ENCODE assay signal across 18 mouse cellular contexts in genomic region chr1:164550596-164550995, GRCm38 (mm10).
DNase-seq lines count a peak whose midpoint lies in the region; ATAC-seq and TF ChIP-seq lines count a peak whose summit lies in the region.
"Had no signal": no experiment of that assay in that cellular context is flagged by ENCODE, and none has a peak within 500 bp of the region (broad histone marks: within the 10 kb centered on the region; RNA-seq: fewer than 3 reads in every experiment).

No protein-coding gene starts in this region.

- no peak overlapping the region for H3K9ac ChIP-seq in heart, embryonic 16.5 days (ENCODE audit: low read length)
- no peak overlapping the region for H3K9ac ChIP-seq in intestine, postnatal 0 days (ENCODE audit: low read depth, low read length)
- H3K9ac ChIP-seq: forebrain, embryonic 15.5 days; hindbrain, embryonic 14.5 days; intestine, embryonic 15.5 days; limb, embryonic 13.5 days; liver, embryonic 14.5 days had no signal

- H3K27me3 ChIP-seq in heart, embryonic 16.5 days (ENCODE audit: control insufficient read depth, insufficient read depth, low read length), result no peaks in the 10 kb centered on the region
- H3K27me3 ChIP-seq in intestine, postnatal 0 days (replicated peaks; ENCODE audit: control insufficient read depth, insufficient read depth, low read length), result no peaks in the 10 kb centered on the region
- H3K27me3 ChIP-seq: forebrain, embryonic 15.5 days; intestine, embryonic 15.5 days; limb, embryonic 13.5 days had no signal

- no peak overlapping the region for H3K4me2 ChIP-seq in heart, embryonic 16.5 days (ENCODE audit: low read depth, low read length)
- H3K4me2 ChIP-seq in intestine, postnatal 0 days (replicated peaks; ENCODE audit: low read depth), result no peak overlapping the region
- H3K4me2 ChIP-seq: forebrain, embryonic 15.5 days; hindbrain, embryonic 14.5 days; intestine, embryonic 15.5 days; limb, embryonic 13.5 days had no signal

- H3K9me3 ChIP-seq in heart, embryonic 16.5 days (replicated peaks; ENCODE audit: control insufficient read depth, low read length), result no peaks in the 10 kb centered on the region
- H3K9me3 ChIP-seq in intestine, postnatal 0 days (ENCODE audit: control insufficient read depth), result no peaks in the 10 kb centered on the region
- H3K9me3 ChIP-seq: forebrain, embryonic 15.5 days; intestine, embryonic 15.5 days; limb, embryonic 13.5 days had no signal

- WGBS in heart, embryonic 16.5 days, result 66% methylated on average over 3 of the region's 3 CpGs
- WGBS in intestine, postnatal 0 days, result 92% methylated on average over 3 of the region's 3 CpGs

- peak overlapping the region; percentile 41 for H3K27ac ChIP-seq in heart, embryonic 16.5 days (ENCODE audit: low read length)
- H3K27ac ChIP-seq in intestine, postnatal 0 days (ENCODE audit: low read depth, low read length), result no peak overlapping the region
- H3K27ac ChIP-seq: forebrain, embryonic 15.5 days; hindbrain, embryonic 14.5 days; intestine, embryonic 15.5 days; limb, embryonic 13.5 days; liver, embryonic 14.5 days had no signal

- no peaks in the 10 kb centered on the region for H3K36me3 ChIP-seq in heart, embryonic 16.5 days (ENCODE audit: control insufficient read depth, insufficient read depth)
- H3K36me3 ChIP-seq in intestine, postnatal 0 days (ENCODE audit: control insufficient read depth, insufficient read depth), result no peaks in the 10 kb centered on the region
- H3K36me3 ChIP-seq: forebrain, embryonic 15.5 days; intestine, embryonic 15.5 days; limb, embryonic 13.5 days had no signal

- peak; percentile 58 to 82 for DNase-seq in adrenal gland, adult (ENCODE audit: inconsistent age in 2 of 2, low spot score in 1 of 2)
- DNase-seq in adrenal gland, postnatal 4 days (ENCODE audit: low spot score in 2 of 2), result no peak
- DNase-seq in heart, adult 18-20 months, result no peak
- peak; percentile 77 for DNase-seq in 3T3-L1 (ENCODE audit: low read depth, low spot score)
- peak; percentile 28 for DNase-seq in adrenal gland, postnatal 25 days
- DNase-seq in gastrocnemius, postnatal 25 days, result no peak
- DNase-seq: lung, postnatal 10 days; right cerebral cortex, adult 18-20 months; thymus, adult 18-20 months had no signal

- no peak for TF ChIP-seq CTCF in intestine, postnatal 0 days (IDR thresholded peaks at IDR 0.05; ENCODE audit: low read depth)

- H3K4me3 ChIP-seq in heart, embryonic 16.5 days (ENCODE audit: low read length), result no peak overlapping the region
- H3K4me3 ChIP-seq in intestine, postnatal 0 days (ENCODE audit: low read depth, low read length), result no peak overlapping the region
- H3K4me3 ChIP-seq: erythroblast, embryonic 14.5 days; forebrain, embryonic 15.5 days; intestine, embryonic 15.5 days; limb, embryonic 13.5 days had no signal

- peaks cover 21% of the 10 kb centered on the region for H3K4me1 ChIP-seq in heart, embryonic 16.5 days (ENCODE audit: control insufficient read depth, insufficient read depth, low read length)
- H3K4me1 ChIP-seq in intestine, postnatal 0 days (replicated peaks; ENCODE audit: control insufficient read depth, insufficient read depth, low read length), result no peaks in the 10 kb centered on the region; the same call in 1 of the 2 replicates
- H3K4me1 ChIP-seq: forebrain, embryonic 15.5 days; intestine, embryonic 15.5 days; limb, embryonic 13.5 days had no signal

- 0 out of 2 replicates have a peak, but pooled peaks have one; percentile 35 for ATAC-seq in heart, embryonic 16.5 days (replicated peaks; ENCODE audit: extremely low read depth, insufficient read depth, low FRiP score)
- ATAC-seq in intestine, postnatal 0 days, result no peak
- ATAC-seq: forebrain, embryonic 15.5 days; intestine, embryonic 15.5 days; midbrain, embryonic 16.5 days had no signal

Comparison
In these comparisons a context has a peak if more than half of its experiments do, and no peak if none do; other contexts are left out.
1. DNase-seq: peak in adrenal gland, adult (2 of 2), 3T3-L1 (single experiment) and adrenal gland, postnatal 25 days (single experiment); none in adrenal gland, postnatal 4 days (0 of 2), heart, adult 18-20 months (0 of 2) and gastrocnemius, postnatal 25 days (single experiment).